Mouse (Mus musculus) colon, adult 2 months (tissue): ENCODE results near the gene Cdk12. TPM values are rescaled to one million over a fixed set of nuclear protein-coding genes. Genes with fewer than 3 reads are reported as not detected.

Experiments
- polyA plus RNA-seq: library from polyadenylated mRNA; depleted of rRNA; stranded (reverse); fragments of >200 nt; gene quantifications from 2 replicates; pipeline ENCODE4 v1.2.3, GENCODE M21; 2012; rRNA removed

Cdk12 gene
- polyA plus RNA-seq = 9.5 and 11.4 TPM in 2 replicates

GRCm38 (mm10) chr11:98202641-98203350 lies at the start of gene Cdk12:
TSS of gene Cdk12 (plus strand) at chr11:98203059.

GRCm38 (mm10) chr11:98192901-98193805 lies 9.7 kb upstream of the Cdk12 start, which contains the start of gene Med1:
TSS of gene Med1 (minus strand) at chr11:98193293.

Other genes with a start within 250 kb of the Cdk12 start
- 2.0 and 2.4 TPM in 2 replicates for gene Plxdc1, start 216.6 kb upstream of the Cdk12 start, polyA plus RNA-seq
- gene Arl5c, start 206.9 kb upstream of the Cdk12 start, polyA plus RNA-seq = 1.1 and 1.3 TPM in 2 replicates
- gene Cacnb1, start 180.0 kb upstream of the Cdk12 start, polyA plus RNA-seq = 18.1 and 18.5 TPM in 2 replicates
- gene Rpl19, start 176.3 kb upstream of the Cdk12 start, polyA plus RNA-seq = 480 and 591 TPM in 2 replicates
- 0.47 and 0.53 TPM in 2 replicates for gene Stac2, start 149.6 kb upstream of the Cdk12 start, polyA plus RNA-seq
- gene Fbxl20, start 52.7 kb upstream of the Cdk12 start, polyA plus RNA-seq = 13.8 and 15.1 TPM in 2 replicates
- gene Med1, start 9.8 kb upstream of the Cdk12 start, polyA plus RNA-seq = 7.0 and 7.1 TPM in 2 replicates
- 0.05 TPM in 1 of 2 replicates, not detected in the other for gene Neurod2, start 126.6 kb downstream of the Cdk12 start, polyA plus RNA-seq
- 327 and 357 TPM in 2 replicates for gene Ppp1r1b, start 145.3 kb downstream of the Cdk12 start, polyA plus RNA-seq
- gene Stard3, start 155.3 kb downstream of the Cdk12 start, polyA plus RNA-seq = 156 and 194 TPM in 2 replicates
- 0.90 and 0.94 TPM in 2 replicates for gene Tcap, start 180.8 kb downstream of the Cdk12 start, polyA plus RNA-seq
- gene Pnmt, start 183.4 kb downstream of the Cdk12 start, polyA plus RNA-seq = not detected in 2 replicates
- 53.6 and 64.8 TPM in 2 replicates for gene Pgap3, start 197.4 kb downstream of the Cdk12 start, polyA plus RNA-seq
- 115 and 133 TPM in 2 replicates for gene Erbb2, start 209.4 kb downstream of the Cdk12 start, polyA plus RNA-seq
- 70.4 and 77.0 TPM in 2 replicates for gene Mien1, start 235.9 kb downstream of the Cdk12 start, polyA plus RNA-seq
- 120 and 136 TPM in 2 replicates for gene Grb7, start 243.3 kb downstream of the Cdk12 start, polyA plus RNA-seq